Mouse (Mus musculus) lung, embryonic 14.5 days (tissue): ENCODE measurements around the gene Adcy1. TPM values are rescaled to one million over a fixed set of nuclear protein-coding genes. Genes with fewer than 3 reads are reported as not detected.
A peak's percentile ranks its signal among the peaks of the same experiment; 100 is the strongest.

Source experiments
- ATAC-seq: fragments of 200-750 bp; cut with Nextera tagmentation; 2 replicates; pipeline ENCODE4 v1.8.0; 2017; ENCODE audit warnings: mild to moderate bottlenecking, moderate TSS enrichment, moderate library complexity; ENCODE audit not compliant: insufficient read depth
- DNase-seq: peaks from one replicate; pipeline ENCODE4 v3.0.0-alpha.2; 2015
- H3K27ac ChIP-seq: fragments of 300-500 bp; sonication (generic); 2 replicates; pipeline ENCODE4 v1.5.1; 2014; ENCODE audit warnings: low read depth, mild to moderate bottlenecking, moderate library complexity
- H3K27me3 ChIP-seq: fragments of 300-500 bp; sonication (generic); 2 replicates; pipeline ENCODE4 v1.6.1; 2014; ENCODE audit warnings: low read length, control low read depth; ENCODE audit not compliant: insufficient read depth
- H3K36me3 ChIP-seq: fragments of 300-500 bp; sonication (generic); 2 replicates; pipeline ENCODE4 v1.6.1; 2014; ENCODE audit warnings: control low read depth; ENCODE audit not compliant: insufficient read depth
- H3K4me1 ChIP-seq: fragments of 300-500 bp; sonication (generic); 2 replicates; pipeline ENCODE4 v1.6.1; 2014; ENCODE audit warnings: antibody characterized with exemption, control low read depth; ENCODE audit not compliant: insufficient read depth
- H3K4me2 ChIP-seq: fragments of 300-500 bp; sonication (generic); 2 replicates; pipeline ENCODE4 v1.6.1; 2014; ENCODE audit warnings: mild to moderate bottlenecking
- H3K4me3 ChIP-seq: fragments of 300-500 bp; sonication (generic); 2 replicates; pipeline ENCODE4 v1.5.1; 2014; ENCODE audit warnings: low read depth, low read length
- H3K9ac ChIP-seq: fragments of 300-500 bp; sonication (generic); 2 replicates; pipeline ENCODE4 v1.6.1; 2014
- H3K9me3 ChIP-seq: fragments of 300-500 bp; sonication (generic); 2 replicates; pipeline ENCODE4 v1.6.1; 2016; ENCODE audit warnings: low read depth, low read length, control low read depth
- CTCF ChIP-seq: IDR thresholded peaks from 2 replicates; pipeline ENCODE4 v1.5.1; 2016; ENCODE audit warnings: antibody characterized with exemption, low read depth
- WGBS: fragments of 180-500 bp; shearing (Covaris S2); extraction: QIAGEN DNeasy Blood & Tissue Kit; methylation state at CpG from one replicate; pipeline ENCODE4 v1.1.7; 2014; 5-methylcytosine and 5-hydroxymethylcytosine counted together
- polyA plus RNA-seq: library from polyadenylated mRNA; unstranded; fragments of >200 nt; fragmentation: Nextera tagmentation; extraction: Ambion mirVana; gene quantifications from 2 replicates; pipeline ENCODE4 v1.2.1, GENCODE M21; 2014

Gene Adcy1
- polyA plus RNA-seq, 1 experiment from 2014 or later: 1.5 TPM

- ATAC-seq (no peak), DNase-seq (no peak)
- Histone ChIP-seq H3K4me2 (no peak overlapping the region), H3K4me3 (no peak overlapping the region), H3K9ac (no peak overlapping the region), H3K27me3 (no peaks in the 10 kb centered on the region), H3K9me3 (no peaks in the 10 kb centered on the region), H3K27ac (no peak overlapping the region), H3K36me3 (no peaks in the 10 kb centered on the region), H3K4me1 (no peaks in the 10 kb centered on the region)
- TF ChIP-seq CTCF: no peak
These were observed 15.7 kb upstream of the Adcy1 start for GRCm38 (mm10) chr11:7047584-7047983.

GRCm38 (mm10) chr11:7053710-7054109 lies 9.6 kb upstream of the Adcy1 start:
- Histone ChIP-seq H3K4me2 (no peak overlapping the region), H3K4me3 (no peak overlapping the region), H3K9ac (no peak overlapping the region), H3K9me3 (no peaks in the 10 kb centered on the region), H3K4me1 (0 out of 2 replicates have a peak, but pooled peaks cover 3% of the 10 kb centered on the region), H3K27me3 (peaks cover 16% of the 10 kb centered on the region; the same call in 1 of the 2 replicates), H3K27ac (no peak overlapping the region), H3K36me3 (no peaks in the 10 kb centered on the region)
- ATAC-seq (no peak), DNase-seq (no peak)
- no peak for TF ChIP-seq CTCF
- WGBS: 88% methylated on average over 4 of the region's 4 CpGs

GRCm38 (mm10) chr11:7054662-7055265 lies 8.5 kb upstream of the Adcy1 start:
- H3K9ac ChIP-seq: no peak overlapping the region
- H3K4me1 ChIP-seq: 0 out of 2 replicates have a peak, but pooled peaks cover 3% of the 10 kb centered on the region
- TF ChIP-seq CTCF: no peak
- no peaks in the 10 kb centered on the region for H3K9me3 ChIP-seq
- no peak overlapping the region for H3K4me2 ChIP-seq
- ATAC-seq (no peak), DNase-seq (no peak)
- H3K27ac ChIP-seq: no peak overlapping the region
- H3K4me3 ChIP-seq: no peak overlapping the region
- H3K27me3 ChIP-seq: peaks cover 20% of the 10 kb centered on the region; the same call in 1 of the 2 replicates
- 78% methylated on average over 6 of the region's 6 CpGs for WGBS
- H3K36me3 ChIP-seq: no peaks in the 10 kb centered on the region

GRCm38 (mm10) chr11:7055455-7056017 lies 7.8 kb upstream of the Adcy1 start:
- DNase-seq (peak; percentile 69), ATAC-seq (peak; percentile 91)
- Histone ChIP-seq H3K27ac (no peak overlapping the region), H3K4me2 (peak overlapping the region; percentile 36), H3K27me3 (peaks cover 21% of the 10 kb centered on the region; the same call in 1 of the 2 replicates), H3K9ac (no peak overlapping the region), H3K4me3 (no peak overlapping the region), H3K4me1 (0 out of 2 replicates have a peak, but pooled peaks cover 3% of the 10 kb centered on the region), H3K36me3 (no peaks in the 10 kb centered on the region), H3K9me3 (no peaks in the 10 kb centered on the region)
- TF ChIP-seq CTCF: no peak
- 9% methylated on average over 14 of the region's 14 CpGs for WGBS

- DNase-seq: peak; percentile 46
- Histone ChIP-seq H3K9ac (no peak overlapping the region), H3K27me3 (peaks cover 26% of the 10 kb centered on the region; the same call in 1 of the 2 replicates), H3K4me3 (no peak overlapping the region), H3K27ac (no peak overlapping the region), H3K36me3 (no peaks in the 10 kb centered on the region), H3K9me3 (no peaks in the 10 kb centered on the region), H3K4me1 (0 out of 2 replicates have a peak, but pooled peaks cover 3% of the 10 kb centered on the region), H3K4me2 (peak overlapping the region; percentile 36)
- TF ChIP-seq CTCF: no peak
- WGBS: 2% methylated on average over 11 of the region's 11 CpGs
- peak; percentile 36 for ATAC-seq
These were observed 7.2 kb upstream of the Adcy1 start for GRCm38 (mm10) chr11:7056121-7056520.

GRCm38 (mm10) chr11:7057781-7058180 lies 5.5 kb upstream of the Adcy1 start:
- no peak overlapping the region for H3K9ac ChIP-seq
- H3K9me3 ChIP-seq: no peaks in the 10 kb centered on the region
- H3K36me3 ChIP-seq: no peaks in the 10 kb centered on the region
- WGBS: 79% methylated on average over 7 of the region's 7 CpGs
- no peak overlapping the region for H3K4me2 ChIP-seq
- H3K27me3 ChIP-seq: peaks cover 43% of the 10 kb centered on the region
- no peak for ATAC-seq
- no peak for TF ChIP-seq CTCF
- 0 out of 2 replicates have a peak, but pooled peaks cover 3% of the 10 kb centered on the region for H3K4me1 ChIP-seq
- no peak for DNase-seq
- H3K27ac ChIP-seq: no peak overlapping the region
- H3K4me3 ChIP-seq: no peak overlapping the region

GRCm38 (mm10) chr11:7061961-7062360 lies 1.3 kb upstream of the Adcy1 start:
- no peak for DNase-seq
- 30% methylated on average over 6 of the region's 6 CpGs for WGBS
- H3K27ac ChIP-seq: no peak overlapping the region
- peaks cover 2% of the 10 kb centered on the region; the same call in 1 of the 2 replicates for H3K4me1 ChIP-seq
- no peak overlapping the region for H3K4me2 ChIP-seq
- no peak for ATAC-seq
- H3K27me3 ChIP-seq: peaks cover 58% of the 10 kb centered on the region
- no peak overlapping the region for H3K4me3 ChIP-seq
- H3K36me3 ChIP-seq: no peaks in the 10 kb centered on the region
- H3K9ac ChIP-seq: no peak overlapping the region
- TF ChIP-seq CTCF: no peak
- H3K9me3 ChIP-seq: no peaks in the 10 kb centered on the region
